ENCODE assay signal across 17 mouse cellular contexts in genomic region chr13:105011300-105011699, GRCm38 (mm10). TPM values are rescaled to one million over a fixed set of nuclear protein-coding genes. Genes with fewer than 3 reads are reported as not detected.
A peak's percentile ranks its signal among the peaks of the same experiment; 100 is the strongest.
DNase-seq lines count a peak whose midpoint lies in the region; ATAC-seq and TF ChIP-seq lines count a peak whose summit lies in the region.
"Had no signal": no experiment of that assay in that cellular context is flagged by ENCODE, and none has a peak within 500 bp of the region (broad histone marks: within the 10 kb centered on the region; RNA-seq: fewer than 3 reads in every experiment).

No protein-coding gene starts in this region.

- DNase-seq in frontal cortex, postnatal 25 days (ENCODE audit: low spot score in 2 of 2) = no peak
- peak; percentile 62 for DNase-seq in brain, adult 2 months (ENCODE audit: low read depth, low spot score)
- DNase-seq in brain, embryonic 14.5 days (ENCODE audit: low read depth) = peak; percentile 8
- no peak for DNase-seq in cerebellum, adult 11 months
- DNase-seq: adrenal gland, adult 2 months; adrenal gland, postnatal 10 days; adrenal gland, postnatal 25 days; cerebellum, adult 18-20 months; cerebellum, adult 8-10 months; cerebellum, adult 9-11 months; cerebellum, postnatal 14 days; cerebellum, postnatal 36 days; embryo, embryonic 11 days had no signal

- TF ChIP-seq CTCF in brain, embryonic 14.5 days (IDR thresholded peaks at IDR 0.05; ENCODE audit: borderline replicate concordance, extremely low read depth, insufficient read depth, insufficient read length) = no peak

- TF ChIP-seq POLR2A in brain, embryonic 14.5 days (IDR thresholded peaks at IDR 0.05; ENCODE audit: borderline replicate concordance, extremely low read depth, insufficient read depth, insufficient read length, poor library complexity, severe bottlenecking) = no peak

- peak; percentile 78 for ATAC-seq in frontal cortex, adult (ENCODE audit: low TSS enrichment)
- ATAC-seq: forebrain, embryonic 14.5 days had no signal

RNA-seq across cellular contexts. Expression of gene Rgs7bp, which starts 43.4 kb away (rescaled TPM):
- 3.3 and 5.0 TPM in 2 replicates for polyA plus RNA-seq in brain, embryonic 14.5 days (2012; rRNA removed)
- polyA plus RNA-seq: C2C12; erythroblast, embryonic 14.5 days had no signal

Comparison
In these comparisons a context has a peak if more than half of its experiments do, and no peak if none do; other contexts are left out.
1. DNase-seq: peak in brain, adult 2 months (single experiment) and brain, embryonic 14.5 days (single experiment); none in frontal cortex, postnatal 25 days (0 of 2) and cerebellum, adult 11 months (single experiment).